Comparison of ENCODE assay signal across 8 mouse cellular contexts in the genomic region with DNA sequence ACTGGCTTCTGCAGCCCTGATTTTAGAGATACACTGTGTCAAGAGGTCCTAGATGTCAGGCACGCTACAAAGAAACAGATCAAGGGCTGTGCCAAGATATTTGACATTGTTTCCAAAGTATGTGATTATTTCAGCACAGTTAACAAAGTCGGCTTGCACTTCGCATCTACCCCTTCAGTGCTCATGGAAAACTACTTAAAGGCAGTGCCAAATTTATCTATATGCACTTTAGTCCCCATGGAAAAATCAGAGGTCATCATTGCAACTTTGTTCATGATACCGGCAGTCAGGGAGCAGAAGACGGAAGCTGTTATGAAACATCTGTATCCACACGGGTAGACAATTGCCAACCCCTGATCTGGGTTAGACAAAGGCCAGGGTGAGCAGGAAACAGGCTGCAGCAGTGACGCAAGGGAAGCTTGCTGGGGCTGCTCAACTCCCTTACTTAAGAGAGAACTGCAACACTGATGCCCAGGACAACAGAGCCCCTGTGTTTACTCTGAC.
A peak's percentile ranks its signal among the peaks of the same experiment; 100 is the strongest.
DNase-seq lines count a peak whose midpoint lies in the region; ATAC-seq and TF ChIP-seq lines count a peak whose summit lies in the region.

No protein-coding gene starts in this region.

- peak; percentile 70 for ATAC-seq in intestine, embryonic 16.5 days
- peak; percentile 75 for ATAC-seq in liver, postnatal 0 days

- TF ChIP-seq CTCF in liver, postnatal 0 days (IDR thresholded peaks at IDR 0.05; ENCODE audit: low read depth): no peak

- H3K9me3 ChIP-seq in intestine, embryonic 16.5 days (ENCODE audit: control insufficient read depth, low read length): no peaks in the 10 kb centered on the region
- H3K9me3 ChIP-seq in liver, postnatal 0 days (ENCODE audit: low read length): no peaks in the 10 kb centered on the region

- peak; percentile 46 for DNase-seq in adrenal gland, adult 8-10 months
- peak; percentile 34 for DNase-seq in embryo, embryonic 11 days
- DNase-seq in liver, postnatal 0 days: peak; percentile 53
- DNase-seq in spleen, postnatal 10 days (ENCODE audit: low spot score in 2 of 2): no peak
- DNase-seq in urinary bladder, postnatal 10 days (ENCODE audit: low spot score): no peak
- no peak for DNase-seq in thymus, postnatal 0 days (ENCODE audit: low spot score)
- DNase-seq in cerebellum, adult 9-11 months: no peak

- H3K36me3 ChIP-seq in intestine, embryonic 16.5 days (ENCODE audit: control insufficient read depth, insufficient read depth, low read length): no peaks in the 10 kb centered on the region
- H3K36me3 ChIP-seq in liver, postnatal 0 days (replicated peaks; ENCODE audit: insufficient read depth, low read length): no peaks in the 10 kb centered on the region

- no peak overlapping the region for H3K4me3 ChIP-seq in intestine, embryonic 16.5 days (ENCODE audit: low read length)
- H3K4me3 ChIP-seq in liver, postnatal 0 days (ENCODE audit: low read depth, low read length): no peak overlapping the region

- WGBS in intestine, embryonic 16.5 days: 48% methylated on average over 7 of the region's 7 CpGs
- 38% methylated on average over 7 of the region's 7 CpGs for WGBS in liver, postnatal 0 days (ENCODE audit: insufficient replicate concordance)

- TF ChIP-seq EP300 in liver, postnatal 0 days (IDR thresholded peaks at IDR 0.05; ENCODE audit: low read depth): peak; percentile 59

- H3K4me2 ChIP-seq in intestine, embryonic 16.5 days (ENCODE audit: low read depth, low read length): no peak overlapping the region
- H3K4me2 ChIP-seq in liver, postnatal 0 days (ENCODE audit: low read depth, low read length): no peak overlapping the region

- no peak overlapping the region for H3K27ac ChIP-seq in intestine, embryonic 16.5 days (ENCODE audit: low read length)
- H3K27ac ChIP-seq in liver, postnatal 0 days (ENCODE audit: low read depth): 0 out of 2 replicates have a peak overlapping the region, but pooled peaks have one; percentile 34

- no peaks in the 10 kb centered on the region for H3K4me1 ChIP-seq in intestine, embryonic 16.5 days (ENCODE audit: control insufficient read depth, insufficient read depth, low read length)
- H3K4me1 ChIP-seq in liver, postnatal 0 days (ENCODE audit: insufficient read depth): 0 out of 2 replicates have a peak, but pooled peaks cover 2% of the 10 kb centered on the region

- no peak overlapping the region for H3K9ac ChIP-seq in intestine, embryonic 16.5 days (ENCODE audit: low read depth, low read length)
- H3K9ac ChIP-seq in liver, postnatal 0 days (replicated peaks): no peak overlapping the region

- no peaks in the 10 kb centered on the region for H3K27me3 ChIP-seq in intestine, embryonic 16.5 days (replicated peaks; ENCODE audit: control insufficient read depth, insufficient read depth, low read length)
- H3K27me3 ChIP-seq in liver, postnatal 0 days (ENCODE audit: insufficient read depth, low read length): no peaks in the 10 kb centered on the region

Comparison
In these comparisons a context has a peak if more than half of its experiments do, and no peak if none do; other contexts are left out.
1. DNase-seq: peak in adrenal gland, adult 8-10 months (single experiment), embryo, embryonic 11 days (single experiment) and liver, postnatal 0 days (single experiment); none in spleen, postnatal 10 days (0 of 2), urinary bladder, postnatal 10 days (single experiment), thymus, postnatal 0 days (single experiment) and cerebellum, adult 9-11 months (single experiment).